Mouse (Mus musculus) heart, embryonic 15.5 days (tissue): ENCODE data around the gene Katnb1. TPM values are rescaled to one million over a fixed set of nuclear protein-coding genes. Genes with fewer than 3 reads are reported as not detected.

Experiments used
- ATAC-seq: fragments of 200-750 bp; cut with Nextera tagmentation; replicated peaks from 2 replicates; pipeline ENCODE4 v1.8.0; 2017; ENCODE audit warnings: low read depth, moderate TSS enrichment; ENCODE audit not compliant: insufficient number of reproducible peaks, insufficient read depth, low FRiP score
- H3K27ac ChIP-seq: fragments of 300-500 bp; sonication (generic); 2 replicates; pipeline ENCODE4 v1.5.1; 2015; ENCODE audit warnings: mild to moderate bottlenecking, inconsistent platforms
- H3K27me3 ChIP-seq: fragments of 300-500 bp; sonication (generic); 2 replicates; pipeline ENCODE4 v1.6.1; 2015; ENCODE audit warnings: inconsistent platforms
- H3K36me3 ChIP-seq: fragments of 300-500 bp; sonication (generic); 2 replicates; pipeline ENCODE4 v1.6.1; 2015; ENCODE audit warnings: mild to moderate bottlenecking, inconsistent platforms
- H3K4me1 ChIP-seq: fragments of 300-500 bp; sonication (generic); replicated peaks from 2 replicates; pipeline ENCODE4 v1.6.1; 2015; ENCODE audit warnings: inconsistent platforms
- H3K4me2 ChIP-seq: fragments of 300-500 bp; sonication (generic); 2 replicates; pipeline ENCODE4 v1.6.1; 2015; ENCODE audit warnings: inconsistent platforms, mild to moderate bottlenecking, moderate library complexity
- H3K4me3 ChIP-seq: fragments of 300-500 bp; sonication (generic); 2 replicates; pipeline ENCODE4 v1.5.1; 2015; ENCODE audit warnings: mild to moderate bottlenecking, inconsistent platforms
- H3K9ac ChIP-seq: fragments of 300-500 bp; sonication (generic); 2 replicates; pipeline ENCODE4 v1.6.1; 2015; ENCODE audit warnings: mild to moderate bottlenecking, inconsistent platforms
- H3K9me3 ChIP-seq: fragments of 300-500 bp; sonication (generic); replicated peaks from 2 replicates; pipeline ENCODE4 v1.6.1; 2016; ENCODE audit warnings: inconsistent platforms
- WGBS: fragments of 180-500 bp; shearing (Covaris S2); methylation state at CpG from one replicate; pipeline ENCODE4 v1.1.7; 2015; ENCODE audit warnings: mixed read lengths; 5-methylcytosine and 5-hydroxymethylcytosine counted together
- polyA plus RNA-seq: library from polyadenylated mRNA; unstranded; fragments of >200 nt; fragmentation: Nextera tagmentation; extraction: Ambion mirVana; gene quantifications from 2 replicates; pipeline ENCODE4 v1.2.1, GENCODE M21; 2015

Katnb1 gene
- polyA plus RNA-seq = 15.3 and 19.8 TPM in 2 replicates

GRCm38 (mm10) chr8:95080381-95081341, at the start of gene Katnb1:
Katnb1 (plus strand) TSS chr8:95081186.
- H3K4me2 ChIP-seq = peak within 1 kb of the TSS; percentile 93
- H3K36me3 ChIP-seq = peaks cover 6% of the 10 kb centered on the region; the same call in 1 of the 2 replicates
- peak within 1 kb of the TSS; percentile 90 for H3K4me3 ChIP-seq
- peak within 1 kb of the TSS; percentile 80 for H3K27ac ChIP-seq
- peak within 1 kb of the TSS; percentile 73 for H3K9ac ChIP-seq
- H3K27me3 ChIP-seq = no peaks in the 10 kb centered on the region
- H3K9me3 ChIP-seq = no peaks in the 10 kb centered on the region
- WGBS = under 1% methylated on average over 47 of the region's 47 CpGs
- peaks cover 12% of the 10 kb centered on the region for H3K4me1 ChIP-seq
- peak; percentile 95 for ATAC-seq

GRCm38 (mm10) chr8:95037106-95037925, 43.7 kb upstream of the Katnb1 start:
- 0 out of 2 replicates have a peak, but pooled peaks have one; percentile 61 for ATAC-seq
- H3K27ac ChIP-seq = no peak overlapping the region
- 53% methylated on average over 7 of the region's 7 CpGs for WGBS

GRCm38 (mm10) chr8:95041883-95042784, 38.9 kb upstream of the Katnb1 start:
- no peaks in the 10 kb centered on the region for H3K36me3 ChIP-seq
- H3K9ac ChIP-seq = no peak overlapping the region
- no peak overlapping the region for H3K27ac ChIP-seq
- H3K4me2 ChIP-seq = no peak overlapping the region
- WGBS = 65% methylated on average over 6 of the region's 6 CpGs
- H3K27me3 ChIP-seq = no peaks in the 10 kb centered on the region
- no peak for ATAC-seq
- no peaks in the 10 kb centered on the region for H3K9me3 ChIP-seq
- no peak overlapping the region for H3K4me3 ChIP-seq
- H3K4me1 ChIP-seq = no peaks in the 10 kb centered on the region

More at GRCm38 (mm10) chr8:95037106-95037925, 43.7 kb upstream of the Katnb1 start:
- H3K9me3 ChIP-seq = no peaks in the 10 kb centered on the region
- H3K4me2 ChIP-seq = no peak overlapping the region
- H3K9ac ChIP-seq = no peak overlapping the region
- H3K27me3 ChIP-seq = no peaks in the 10 kb centered on the region
- no peaks in the 10 kb centered on the region for H3K4me1 ChIP-seq
- no peaks in the 10 kb centered on the region for H3K36me3 ChIP-seq
- H3K4me3 ChIP-seq = no peak overlapping the region

GRCm38 (mm10) chr8:95044811-95045210, 36.2 kb upstream of the Katnb1 start:
- H3K4me3 ChIP-seq = no peak overlapping the region
- H3K27me3 ChIP-seq = no peaks in the 10 kb centered on the region
- ATAC-seq = no peak
- 62% methylated on average over 4 of the region's 4 CpGs for WGBS
- H3K9ac ChIP-seq = no peak overlapping the region
- no peaks in the 10 kb centered on the region for H3K36me3 ChIP-seq
- H3K27ac ChIP-seq = no peak overlapping the region
- no peaks in the 10 kb centered on the region for H3K9me3 ChIP-seq
- H3K4me2 ChIP-seq = no peak overlapping the region
- H3K4me1 ChIP-seq = no peaks in the 10 kb centered on the region

DNA sequence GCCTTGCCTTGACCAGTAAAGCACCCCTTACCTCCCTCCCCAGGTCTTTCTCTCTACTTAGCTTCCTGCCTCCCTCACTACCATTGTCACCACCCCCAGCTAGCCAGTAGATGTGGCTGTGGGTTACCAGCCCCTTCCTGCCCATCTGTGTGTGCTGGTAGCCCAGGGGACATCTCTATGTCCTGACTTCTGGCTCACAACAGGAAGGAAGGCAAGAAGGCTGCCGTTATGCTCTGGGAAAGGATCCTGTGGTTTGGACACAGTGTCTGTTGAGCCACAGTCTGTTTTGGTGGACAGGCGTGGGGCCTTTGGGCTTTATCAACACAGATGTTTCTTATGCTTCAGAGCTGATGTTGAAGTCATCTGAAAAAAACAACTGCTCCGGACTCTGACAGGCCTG, 34.0 kb upstream of the Katnb1 start:
- Histone ChIP-seq H3K9ac (no peak overlapping the region), H3K4me1 (no peaks in the 10 kb centered on the region), H3K27me3 (no peaks in the 10 kb centered on the region), H3K36me3 (no peaks in the 10 kb centered on the region), H3K27ac (no peak overlapping the region), H3K9me3 (no peaks in the 10 kb centered on the region), H3K4me3 (no peak overlapping the region), H3K4me2 (no peak overlapping the region)
- ATAC-seq = no peak
- WGBS = 51% methylated on average over 3 of the region's 3 CpGs

GRCm38 (mm10) chr8:95047884-95048680, 32.9 kb upstream of the Katnb1 start:
- no peak for ATAC-seq
- no peak overlapping the region for H3K4me2 ChIP-seq
- no peaks in the 10 kb centered on the region for H3K36me3 ChIP-seq
- H3K27ac ChIP-seq = no peak overlapping the region
- no peak overlapping the region for H3K4me3 ChIP-seq
- no peak overlapping the region for H3K9ac ChIP-seq
- no peaks in the 10 kb centered on the region for H3K9me3 ChIP-seq
- 64% methylated on average over 6 of the region's 6 CpGs for WGBS
- H3K27me3 ChIP-seq = no peaks in the 10 kb centered on the region
- no peaks in the 10 kb centered on the region for H3K4me1 ChIP-seq

- H3K27me3 ChIP-seq = no peaks in the 10 kb centered on the region
- no peak overlapping the region for H3K27ac ChIP-seq
- 61% methylated on average over 2 of the region's 2 CpGs for WGBS
- H3K36me3 ChIP-seq = no peaks in the 10 kb centered on the region
- H3K9me3 ChIP-seq = no peaks in the 10 kb centered on the region
- H3K4me3 ChIP-seq = no peak overlapping the region
- no peaks in the 10 kb centered on the region for H3K4me1 ChIP-seq
- no peak overlapping the region for H3K9ac ChIP-seq
- no peak for ATAC-seq
- H3K4me2 ChIP-seq = no peak overlapping the region
Measured at GRCm38 (mm10) chr8:95049636-95050035, 31.4 kb upstream of the Katnb1 start.

GRCm38 (mm10) chr8:95054438-95054837, 26.5 kb upstream of the Katnb1 start:
- no peak for ATAC-seq
- Histone ChIP-seq H3K27ac (no peak overlapping the region), H3K4me1 (peaks cover 4% of the 10 kb centered on the region), H3K4me2 (no peak overlapping the region), H3K36me3 (no peaks in the 10 kb centered on the region), H3K9me3 (no peaks in the 10 kb centered on the region), H3K4me3 (no peak overlapping the region), H3K27me3 (no peaks in the 10 kb centered on the region), H3K9ac (no peak overlapping the region)
- 49% methylated on average over 6 of the region's 6 CpGs for WGBS

GRCm38 (mm10) chr8:95054927-95055510, 26.0 kb upstream of the Katnb1 start, which contains the start of gene Drc7:
Drc7 (plus strand) TSS chr8:95055103.
- H3K27me3 ChIP-seq = no peaks in the 10 kb centered on the region
- H3K9me3 ChIP-seq = no peaks in the 10 kb centered on the region
- no peak within 1 kb of the TSS for H3K4me2 ChIP-seq
- 23% methylated on average over 2 of the region's 2 CpGs for WGBS
- ATAC-seq = no peak
- no peak within 1 kb of the TSS for H3K9ac ChIP-seq
- no peak within 1 kb of the TSS for H3K4me3 ChIP-seq
- H3K27ac ChIP-seq = no peak within 1 kb of the TSS
- peaks cover 7% of the 10 kb centered on the region for H3K4me1 ChIP-seq
- no peaks in the 10 kb centered on the region for H3K36me3 ChIP-seq

- no peaks in the 10 kb centered on the region for H3K9me3 ChIP-seq
- no peaks in the 10 kb centered on the region for H3K27me3 ChIP-seq
- H3K36me3 ChIP-seq = no peaks in the 10 kb centered on the region
- H3K4me3 ChIP-seq = no peak overlapping the region
- peaks cover 7% of the 10 kb centered on the region for H3K4me1 ChIP-seq
- H3K4me2 ChIP-seq = no peak overlapping the region
- 85% methylated on average over 5 of the region's 5 CpGs for WGBS
- no peak for ATAC-seq
- H3K27ac ChIP-seq = no peak overlapping the region
- H3K9ac ChIP-seq = no peak overlapping the region
Measured at GRCm38 (mm10) chr8:95056414-95056813, 24.6 kb upstream of the Katnb1 start.
